Mouse (Mus musculus): ENCODE measurements at regions not wholly inside any gene's neighbourhood (a gene's known extent, or its start where the extent isn't known, plus 50 kb on each side); places are given as distances from the start of the nearest gene placed in this dataset.

DNA sequence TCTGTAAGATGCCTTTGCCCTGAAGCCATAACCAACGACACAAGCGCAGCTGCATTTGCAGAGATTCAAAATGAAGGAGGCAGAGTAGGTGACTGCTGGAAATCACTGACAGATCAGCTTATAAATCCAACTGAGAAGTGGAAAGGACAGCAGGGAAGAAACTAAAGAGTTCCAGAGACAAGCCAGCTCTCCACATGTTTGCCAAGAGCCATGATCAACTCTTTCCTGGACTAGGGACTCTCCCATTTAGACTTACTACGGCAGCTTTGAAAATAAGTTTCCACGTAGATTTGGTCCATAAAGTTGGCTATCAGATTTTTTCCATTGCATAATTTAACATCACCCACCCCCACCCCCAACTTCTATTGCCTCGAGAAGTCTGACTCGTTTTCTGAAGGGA lies 269.7 kb downstream of the Ndfip2 start:
- no peaks in the 10 kb centered on the region for H3K36me3 ChIP-seq (ENCODE audit: insufficient read depth, low read length)
- H3K4me1 ChIP-seq (replicated peaks; ENCODE audit: low read depth, low read length) = no peaks in the 10 kb centered on the region
- TF ChIP-seq NANOG (IDR thresholded peaks at IDR 0.05; ENCODE audit: borderline replicate concordance, low read length) (no peak), POU5F1 (IDR thresholded peaks at IDR 0.05; ENCODE audit: borderline replicate concordance, low read length) (no peak), CTCF (conservative IDR thresholded peaks at IDR 0.05; ENCODE audit: low read length) (no peak)
- H3K4me3 ChIP-seq (replicated peaks; ENCODE audit: low read length) = no peak overlapping the region
- peaks cover 8% of the 10 kb centered on the region; the same call in 1 of the 2 replicates for H3K9me3 ChIP-seq (ENCODE audit: low read length)
- no peaks in the 10 kb centered on the region for H3K27me3 ChIP-seq (ENCODE audit: insufficient read depth, low read length)

DNA sequence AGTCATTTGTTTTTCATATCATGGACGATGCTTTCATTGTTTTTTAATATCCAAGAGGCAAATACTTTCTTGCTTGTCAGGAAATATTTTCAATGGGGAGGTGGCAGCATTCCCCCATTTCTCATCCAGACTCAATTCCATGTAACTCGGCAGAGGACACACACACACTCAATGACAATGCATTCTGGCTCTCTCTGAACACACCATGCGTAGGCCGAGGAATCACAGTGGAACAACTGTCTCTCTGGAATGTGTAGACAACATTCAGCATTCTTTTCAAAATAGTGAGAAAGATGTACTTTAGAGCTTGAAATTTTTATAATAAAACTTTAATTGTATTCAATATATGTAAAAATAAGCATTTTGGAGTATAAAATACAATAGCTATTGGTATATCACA lies 265.5 kb downstream of the Ndfip2 start:
- no peaks in the 10 kb centered on the region for H3K27me3 ChIP-seq (ENCODE audit: insufficient read depth, low read length)

GRCm38 (mm10) chr14:105522279-105522678 lies 263.9 kb downstream of the Ndfip2 start:
- Histone ChIP-seq H3K4me1 (replicated peaks; ENCODE audit: low read depth, low read length) (no peaks in the 10 kb centered on the region), H3K27me3 (ENCODE audit: insufficient read depth, low read length) (no peaks in the 10 kb centered on the region), H3K36me3 (ENCODE audit: insufficient read depth, low read length) (no peaks in the 10 kb centered on the region), H3K9me3 (ENCODE audit: low read length) (peaks cover 25% of the 10 kb centered on the region), H3K4me3 (replicated peaks; ENCODE audit: low read length) (no peak overlapping the region)
- no peak for TF ChIP-seq CTCF (conservative IDR thresholded peaks at IDR 0.05; ENCODE audit: low read length)

More for the DNA sequence above, 265.5 kb downstream of the Ndfip2 start:
- no peak for TF ChIP-seq POU5F1 (IDR thresholded peaks at IDR 0.05; ENCODE audit: borderline replicate concordance, low read length)
- no peak for TF ChIP-seq CTCF (conservative IDR thresholded peaks at IDR 0.05; ENCODE audit: low read length)
- no peak for TF ChIP-seq NANOG (IDR thresholded peaks at IDR 0.05; ENCODE audit: borderline replicate concordance, low read length)
- no peaks in the 10 kb centered on the region for H3K4me1 ChIP-seq (replicated peaks; ENCODE audit: low read depth, low read length)
- peaks cover 16% of the 10 kb centered on the region for H3K9me3 ChIP-seq (ENCODE audit: low read length)
- H3K36me3 ChIP-seq (ENCODE audit: insufficient read depth, low read length) = no peaks in the 10 kb centered on the region
- no peak overlapping the region for H3K4me3 ChIP-seq (replicated peaks; ENCODE audit: low read length)

GRCm38 (mm10) chr14:105518706-105519105 lies 260.3 kb downstream of the Ndfip2 start:
- TF ChIP-seq NANOG (IDR thresholded peaks at IDR 0.05; ENCODE audit: borderline replicate concordance, low read length) (no peak), POU5F1 (IDR thresholded peaks at IDR 0.05; ENCODE audit: borderline replicate concordance, low read length) (no peak), CTCF (conservative IDR thresholded peaks at IDR 0.05; ENCODE audit: low read length) (no peak)
- H3K4me3 ChIP-seq (replicated peaks; ENCODE audit: low read length) = no peak overlapping the region
- H3K4me1 ChIP-seq (replicated peaks; ENCODE audit: low read depth, low read length) = no peaks in the 10 kb centered on the region
- H3K36me3 ChIP-seq (ENCODE audit: insufficient read depth, low read length) = no peaks in the 10 kb centered on the region
- H3K9me3 ChIP-seq (ENCODE audit: low read length) = peaks cover 33% of the 10 kb centered on the region
- H3K27me3 ChIP-seq (ENCODE audit: insufficient read depth, low read length) = no peaks in the 10 kb centered on the region

- H3K4me3 ChIP-seq (replicated peaks; ENCODE audit: low read length) = no peak overlapping the region
- no peaks in the 10 kb centered on the region for H3K36me3 ChIP-seq (ENCODE audit: insufficient read depth, low read length)
- peaks cover 53% of the 10 kb centered on the region for H3K9me3 ChIP-seq (ENCODE audit: low read length)
- H3K4me1 ChIP-seq (replicated peaks; ENCODE audit: low read depth, low read length) = no peaks in the 10 kb centered on the region
- no peaks in the 10 kb centered on the region for H3K27me3 ChIP-seq (ENCODE audit: insufficient read depth, low read length)
- no peak for TF ChIP-seq NANOG (IDR thresholded peaks at IDR 0.05; ENCODE audit: borderline replicate concordance, low read length)
- TF ChIP-seq POU5F1 (IDR thresholded peaks at IDR 0.05; ENCODE audit: borderline replicate concordance, low read length) = no peak
- no peak for TF ChIP-seq CTCF (conservative IDR thresholded peaks at IDR 0.05; ENCODE audit: low read length)
Observed at GRCm38 (mm10) chr14:105514413-105514812, 256.0 kb downstream of the Ndfip2 start.

DNA sequence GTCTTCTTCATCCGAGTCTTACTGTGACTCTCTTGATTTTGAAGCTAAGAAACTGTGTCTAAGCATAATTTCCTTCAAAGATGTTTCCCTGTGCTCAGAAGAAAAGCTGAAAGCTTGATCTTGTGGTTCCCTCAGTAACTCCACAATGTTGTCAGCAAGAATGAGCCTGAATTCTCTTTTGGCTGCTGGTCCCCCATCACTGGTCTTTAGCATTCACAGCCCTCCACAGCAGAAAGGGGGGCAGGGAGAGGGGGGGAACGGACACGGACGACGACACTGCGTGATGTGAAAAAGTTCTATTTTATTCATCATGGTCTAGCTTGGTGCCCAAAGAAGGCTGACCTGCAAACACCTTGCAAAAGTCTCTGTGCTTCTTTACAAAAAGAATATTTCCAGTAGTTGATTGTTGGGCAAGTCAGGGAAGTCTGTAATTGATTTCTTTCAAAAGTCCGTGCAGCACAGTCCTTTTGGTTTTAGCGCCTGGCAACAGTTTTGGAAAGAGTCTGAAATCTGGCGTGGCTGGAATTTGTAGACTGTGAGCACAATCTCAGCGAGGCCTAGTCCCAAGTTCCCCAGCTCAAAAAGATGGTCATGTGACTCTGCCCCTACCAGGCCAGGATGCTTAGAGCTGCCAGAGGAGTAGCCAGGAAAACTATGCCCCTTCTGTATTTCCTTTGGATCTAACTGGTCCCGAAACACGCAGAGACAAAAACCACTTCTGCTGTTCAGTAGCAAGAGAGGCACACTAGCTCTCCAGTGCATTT lies 254.7 kb downstream of the Ndfip2 start:
- TF ChIP-seq CTCF (conservative IDR thresholded peaks at IDR 0.05; ENCODE audit: low read length) (no peak), POU5F1 (IDR thresholded peaks at IDR 0.05; ENCODE audit: borderline replicate concordance, low read length) (no peak), NANOG (IDR thresholded peaks at IDR 0.05; ENCODE audit: borderline replicate concordance, low read length) (no peak)
- Histone ChIP-seq H3K27me3 (ENCODE audit: insufficient read depth, low read length) (no peaks in the 10 kb centered on the region), H3K36me3 (ENCODE audit: insufficient read depth, low read length) (no peaks in the 10 kb centered on the region), H3K4me1 (replicated peaks; ENCODE audit: low read depth, low read length) (no peaks in the 10 kb centered on the region), H3K4me3 (replicated peaks; ENCODE audit: low read length) (no peak overlapping the region), H3K9me3 (ENCODE audit: low read length) (peaks cover 46% of the 10 kb centered on the region)

- no peak for TF ChIP-seq NANOG (IDR thresholded peaks at IDR 0.05; ENCODE audit: borderline replicate concordance, low read length)
- no peak for TF ChIP-seq POU5F1 (IDR thresholded peaks at IDR 0.05; ENCODE audit: borderline replicate concordance, low read length)
- no peak for TF ChIP-seq CTCF (conservative IDR thresholded peaks at IDR 0.05; ENCODE audit: low read length)
- peaks cover 33% of the 10 kb centered on the region for H3K9me3 ChIP-seq (ENCODE audit: low read length)
- H3K36me3 ChIP-seq (ENCODE audit: insufficient read depth, low read length) = no peaks in the 10 kb centered on the region
- no peak overlapping the region for H3K4me3 ChIP-seq (replicated peaks; ENCODE audit: low read length)
- H3K27me3 ChIP-seq (ENCODE audit: insufficient read depth, low read length) = no peaks in the 10 kb centered on the region
- no peaks in the 10 kb centered on the region for H3K4me1 ChIP-seq (replicated peaks; ENCODE audit: low read depth, low read length)
Observed at GRCm38 (mm10) chr14:105511826-105512225, 253.5 kb downstream of the Ndfip2 start.

DNA sequence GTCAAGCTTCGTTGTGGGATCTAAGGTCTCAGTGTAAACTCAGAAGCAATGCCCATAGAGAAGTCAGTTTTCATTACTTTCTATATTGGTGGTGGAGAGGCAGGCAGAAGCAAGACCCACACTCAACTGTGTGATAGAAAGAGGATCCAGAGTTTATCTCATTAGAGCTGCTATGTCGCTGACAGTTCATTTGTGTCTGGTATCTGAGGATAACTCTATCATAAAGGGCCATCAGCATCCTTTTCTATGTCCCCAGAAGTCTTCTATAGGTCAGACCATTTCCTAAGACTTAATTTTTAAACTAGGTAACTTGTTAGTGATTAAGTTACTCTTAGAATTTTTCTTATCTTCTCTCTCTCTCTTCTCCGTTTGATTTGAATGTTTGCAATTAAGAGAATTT lies 252.8 kb downstream of the Ndfip2 start:
- Histone ChIP-seq H3K9me3 (ENCODE audit: low read length) (peaks cover 30% of the 10 kb centered on the region), H3K27me3 (ENCODE audit: insufficient read depth, low read length) (no peaks in the 10 kb centered on the region), H3K36me3 (ENCODE audit: insufficient read depth, low read length) (no peaks in the 10 kb centered on the region), H3K4me1 (replicated peaks; ENCODE audit: low read depth, low read length) (no peaks in the 10 kb centered on the region), H3K4me3 (replicated peaks; ENCODE audit: low read length) (no peak overlapping the region)
- TF ChIP-seq POU5F1 (IDR thresholded peaks at IDR 0.05; ENCODE audit: borderline replicate concordance, low read length) (no peak), CTCF (conservative IDR thresholded peaks at IDR 0.05; ENCODE audit: low read length) (no peak), NANOG (IDR thresholded peaks at IDR 0.05; ENCODE audit: borderline replicate concordance, low read length) (no peak)

DNA sequence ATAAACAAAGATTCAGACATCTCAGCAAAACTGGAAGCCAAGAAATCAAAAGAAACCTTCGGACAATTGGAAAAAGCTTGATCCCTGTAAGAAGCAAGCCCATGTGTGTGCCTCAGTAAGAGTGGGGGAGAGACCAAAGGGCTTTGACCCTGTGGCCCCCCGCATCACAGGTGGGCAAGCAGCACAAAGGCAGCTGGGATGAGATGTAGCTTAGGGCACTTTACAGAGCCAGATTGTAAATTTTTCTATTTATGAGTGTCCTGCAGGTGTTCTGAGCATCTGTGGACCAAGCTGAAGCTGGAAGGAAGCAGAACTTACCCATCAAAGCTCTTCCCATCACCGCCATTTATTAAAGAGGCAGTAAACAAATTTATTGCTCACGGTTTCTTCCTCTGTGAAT lies 246.9 kb downstream of the Ndfip2 start:
- H3K4me1 ChIP-seq (replicated peaks; ENCODE audit: low read depth, low read length) = peaks cover 34% of the 10 kb centered on the region
- no peak overlapping the region for H3K4me3 ChIP-seq (replicated peaks; ENCODE audit: low read length)
- TF ChIP-seq POU5F1 (IDR thresholded peaks at IDR 0.05; ENCODE audit: borderline replicate concordance, low read length) = no peak
- no peak for TF ChIP-seq CTCF (conservative IDR thresholded peaks at IDR 0.05; ENCODE audit: low read length)
- no peak for TF ChIP-seq NANOG (IDR thresholded peaks at IDR 0.05; ENCODE audit: borderline replicate concordance, low read length)
- no peaks in the 10 kb centered on the region for H3K36me3 ChIP-seq (ENCODE audit: insufficient read depth, low read length)
- H3K27me3 ChIP-seq (ENCODE audit: insufficient read depth, low read length) = no peaks in the 10 kb centered on the region; the same call in none of the 2 replicates
- H3K9me3 ChIP-seq (ENCODE audit: low read length) = peaks cover 19% of the 10 kb centered on the region
